Mouse (Mus musculus) liver, postnatal 0 days (tissue): ENCODE results near the gene Shisa5. TPM values are rescaled to one million over a fixed set of nuclear protein-coding genes. Genes with fewer than 3 reads are reported as not detected.

ENCODE experiments used
- ATAC-seq: fragments of 200-750 bp; cut with Nextera tagmentation; 2 replicates; pipeline ENCODE4 v1.8.0; 2017; ENCODE audit warnings: mild to moderate bottlenecking, moderate library complexity
- DNase-seq: peaks from one replicate; pipeline ENCODE4 v3.0.0-alpha.2; 2016
- H3K27ac ChIP-seq: fragments of 300-500 bp; sonication (generic); 2 replicates; pipeline ENCODE4 v1.5.1; 2014; ENCODE audit warnings: antibody characterized with exemption, moderate library complexity, mild to moderate bottlenecking, low read depth
- H3K27me3 ChIP-seq: fragments of 300-500 bp; sonication (generic); 2 replicates; pipeline ENCODE4 v1.6.1; 2014; ENCODE audit warnings: low read length, control low read depth, mixed read lengths; ENCODE audit not compliant: insufficient read depth
- H3K36me3 ChIP-seq: fragments of 300-500 bp; sonication (generic); replicated peaks from 2 replicates; pipeline ENCODE4 v1.6.1; 2014; ENCODE audit warnings: mild to moderate bottlenecking, control low read depth, low read length, moderate library complexity, mixed read lengths; ENCODE audit not compliant: insufficient read depth
- H3K4me1 ChIP-seq: fragments of 300-500 bp; sonication (generic); 2 replicates; pipeline ENCODE4 v1.6.1; 2014; ENCODE audit warnings: antibody characterized with exemption, mild to moderate bottlenecking, control low read depth; ENCODE audit not compliant: insufficient read depth
- H3K4me2 ChIP-seq: fragments of 300-500 bp; sonication (generic); 2 replicates; pipeline ENCODE4 v1.6.1; 2014; ENCODE audit warnings: low read depth, mild to moderate bottlenecking, low read length, moderate library complexity, mixed read lengths
- H3K4me3 ChIP-seq: fragments of 300-500 bp; sonication (generic); 2 replicates; pipeline ENCODE4 v1.5.1; 2014; ENCODE audit warnings: low read depth, low read length
- H3K9ac ChIP-seq: fragments of 300-500 bp; sonication (generic); replicated peaks from 2 replicates; pipeline ENCODE4 v1.6.1; 2014; ENCODE audit warnings: mild to moderate bottlenecking, moderate library complexity
- H3K9me3 ChIP-seq: fragments of 300-500 bp; sonication (generic); 2 replicates; pipeline ENCODE4 v1.6.1; 2016; ENCODE audit warnings: mild to moderate bottlenecking, control low read depth, low read length, mixed read lengths
- CTCF ChIP-seq: sonication (generic); IDR thresholded peaks from 2 replicates; pipeline ENCODE4 v1.5.1; 2016; ENCODE audit warnings: antibody characterized with exemption, low read depth
- EP300 ChIP-seq: IDR thresholded peaks from 2 replicates; pipeline ENCODE4 v1.6.1; 2016; ENCODE audit warnings: antibody characterized with exemption, low read depth, mild to moderate bottlenecking
- WGBS: fragments of 180-500 bp; shearing (Covaris S2); extraction: QIAGEN DNeasy Blood & Tissue Kit; methylation state at CpG from one replicate; pipeline ENCODE4 v1.1.7; 2014; ENCODE audit not compliant: insufficient replicate concordance; 5-methylcytosine and 5-hydroxymethylcytosine counted together
- polyA plus RNA-seq: library from polyadenylated mRNA; unstranded; fragments of >200 nt; fragmentation: Nextera tagmentation; extraction: Ambion mirVana; gene quantifications from 2 replicates; pipeline ENCODE4 v1.2.1, GENCODE M21; 2015

Gene Shisa5
- polyA plus RNA-seq, 1 experiment from 2014 or later, result 35.0 TPM

- Histone ChIP-seq H3K4me3 (no peak overlapping the region), H3K27ac (no peak overlapping the region), H3K4me1 (peaks cover 24% of the 10 kb centered on the region), H3K9ac (no peak overlapping the region), H3K9me3 (no peaks in the 10 kb centered on the region), H3K27me3 (no peaks in the 10 kb centered on the region), H3K4me2 (peak overlapping the region; percentile 69), H3K36me3 (no peaks in the 10 kb centered on the region)
- 50% methylated on average over 6 of the region's 6 CpGs for WGBS
- ATAC-seq (0 out of 2 replicates have a peak, but pooled peaks have one; percentile 16), DNase-seq (no peak)
- TF ChIP-seq CTCF, result no peak
- no peak for TF ChIP-seq EP300
These were observed 2.5 kb downstream of the Shisa5 start for GRCm38 (mm10) chr9:109040906-109041305.

- ATAC-seq, result no peak
- no peak overlapping the region for H3K27ac ChIP-seq
These were observed 3.0 kb downstream of the Shisa5 start for GRCm38 (mm10) chr9:109041351-109041750.

GRCm38 (mm10) chr9:109046306-109046705 is 7.9 kb downstream of the Shisa5 start:
- DNase-seq (peak; percentile 70), ATAC-seq (0 out of 2 replicates have a peak, but pooled peaks have one; percentile 47)
- H3K4me1 ChIP-seq, result no peaks in the 10 kb centered on the region
- no peak overlapping the region for H3K4me3 ChIP-seq
- no peak overlapping the region for H3K4me2 ChIP-seq
- no peak overlapping the region for H3K27ac ChIP-seq
- WGBS, result 45% methylated on average over 5 of the region's 5 CpGs
- H3K9me3 ChIP-seq, result no peaks in the 10 kb centered on the region
- H3K36me3 ChIP-seq, result 0 out of 2 replicates have a peak, but pooled peaks cover 3% of the 10 kb centered on the region
- H3K9ac ChIP-seq, result no peak overlapping the region
- peak; percentile 90 for TF ChIP-seq CTCF
- no peak for TF ChIP-seq EP300
- H3K27me3 ChIP-seq, result no peaks in the 10 kb centered on the region

More at GRCm38 (mm10) chr9:109041351-109041750, 3.0 kb downstream of the Shisa5 start:
- Histone ChIP-seq H3K4me1 (peaks cover 24% of the 10 kb centered on the region), H3K4me3 (no peak overlapping the region), H3K4me2 (no peak overlapping the region), H3K9me3 (no peaks in the 10 kb centered on the region), H3K36me3 (no peaks in the 10 kb centered on the region), H3K27me3 (no peaks in the 10 kb centered on the region), H3K9ac (no peak overlapping the region)
- TF ChIP-seq EP300 (no peak), CTCF (no peak)
- 59% methylated on average over 7 of the region's 7 CpGs for WGBS
- DNase-seq, result no peak

GRCm38 (mm10) chr9:109049316-109049715 is 11.0 kb downstream of the Shisa5 start:
- no peak overlapping the region for H3K4me3 ChIP-seq
- WGBS, result 73% methylated on average over 7 of the region's 7 CpGs
- TF ChIP-seq EP300, result no peak
- DNase-seq, result no peak
- H3K36me3 ChIP-seq, result 0 out of 2 replicates have a peak, but pooled peaks cover 6% of the 10 kb centered on the region
- no peaks in the 10 kb centered on the region for H3K9me3 ChIP-seq
- H3K27ac ChIP-seq, result no peak overlapping the region
- H3K27me3 ChIP-seq, result no peaks in the 10 kb centered on the region
- no peak overlapping the region for H3K4me2 ChIP-seq
- H3K9ac ChIP-seq, result no peak overlapping the region
- peaks cover 1% of the 10 kb centered on the region; the same call in 1 of the 2 replicates for H3K4me1 ChIP-seq
- no peak for ATAC-seq

GRCm38 (mm10) chr9:109049996-109050673 is 11.8 kb downstream of the Shisa5 start:
- WGBS, result 77% methylated on average over 9 of the region's 9 CpGs
- no peak for TF ChIP-seq CTCF
- no peak for TF ChIP-seq EP300
- no peak for ATAC-seq

GRCm38 (mm10) chr9:109050674-109050997 is 12.3 kb downstream of the Shisa5 start:
- TF ChIP-seq EP300 (no peak), CTCF (no peak)
- no peak overlapping the region; the same call in 1 of the 2 replicates for H3K27ac ChIP-seq
- 0 out of 2 replicates have a peak, but pooled peaks cover 6% of the 10 kb centered on the region for H3K36me3 ChIP-seq
- DNase-seq, result no peak
- no peak overlapping the region for H3K9ac ChIP-seq
- no peak for ATAC-seq
- H3K4me3 ChIP-seq, result no peak overlapping the region
- H3K4me1 ChIP-seq, result peaks cover 12% of the 10 kb centered on the region
- H3K27me3 ChIP-seq, result no peaks in the 10 kb centered on the region
- 47% methylated on average over 3 of the region's 3 CpGs for WGBS
- no peaks in the 10 kb centered on the region for H3K9me3 ChIP-seq
- H3K4me2 ChIP-seq, result no peak overlapping the region

More at GRCm38 (mm10) chr9:109049996-109050673, 11.8 kb downstream of the Shisa5 start:
- DNase-seq, result no peak
- H3K9me3 ChIP-seq, result no peaks in the 10 kb centered on the region
- H3K36me3 ChIP-seq, result 0 out of 2 replicates have a peak, but pooled peaks cover 6% of the 10 kb centered on the region
- H3K27me3 ChIP-seq, result no peaks in the 10 kb centered on the region
- H3K4me1 ChIP-seq, result peaks cover 7% of the 10 kb centered on the region
- H3K27ac ChIP-seq, result no peak overlapping the region; the same call in 1 of the 2 replicates
- no peak overlapping the region for H3K4me3 ChIP-seq
- H3K4me2 ChIP-seq, result no peak overlapping the region
- no peak overlapping the region for H3K9ac ChIP-seq
